8 mouse cellular contexts compared by ENCODE assay signal in genomic region chr3:142529597-142529996, GRCm38 (mm10). TPM values are rescaled to one million over a fixed set of nuclear protein-coding genes. Genes with fewer than 3 reads are reported as not detected.
DNase-seq lines count a peak whose midpoint lies in the region; ATAC-seq lines count a peak whose summit lies in the region.

No protein-coding gene starts in this region.

- no peaks in the 10 kb centered on the region for H3K36me3 ChIP-seq in heart, embryonic 16.5 days (ENCODE audit: control insufficient read depth, insufficient read depth)
- no peaks in the 10 kb centered on the region for H3K36me3 ChIP-seq in hindbrain, embryonic 15.5 days
- no peaks in the 10 kb centered on the region for H3K36me3 ChIP-seq in midbrain, embryonic 11.5 days (ENCODE audit: control insufficient read depth, insufficient read depth, low read length)

- 0 out of 2 replicates have a peak overlapping the region, but pooled peaks have one; percentile 4 for H3K27ac ChIP-seq in heart, embryonic 16.5 days (ENCODE audit: low read length)
- peak overlapping the region; percentile 57 for H3K27ac ChIP-seq in brown adipose tissue, adult 24 weeks (replicated peaks; ENCODE audit: low read depth, low read length)
- H3K27ac ChIP-seq in hindbrain, embryonic 15.5 days (replicated peaks) = 0 out of 2 replicates have a peak overlapping the region, but pooled peaks have one; percentile 3
- H3K27ac ChIP-seq in midbrain, embryonic 11.5 days (ENCODE audit: low read depth, low read length) = no peak overlapping the region

- peak overlapping the region; percentile 93 for H3K4me2 ChIP-seq in heart, embryonic 16.5 days (ENCODE audit: low read depth, low read length)
- H3K4me2 ChIP-seq in hindbrain, embryonic 15.5 days = peak overlapping the region; percentile 84
- H3K4me2 ChIP-seq in midbrain, embryonic 11.5 days = peak overlapping the region; percentile 90; the same call in 1 of the 2 replicates

- H3K4me3 ChIP-seq in heart, embryonic 16.5 days (ENCODE audit: low read length) = peak overlapping the region; percentile 81
- peak overlapping the region; percentile 70 for H3K4me3 ChIP-seq in brown adipose tissue, adult 24 weeks (ENCODE audit: insufficient read depth, low read depth, low read length)
- peak overlapping the region; percentile 47 for H3K4me3 ChIP-seq in hindbrain, embryonic 15.5 days
- no peak overlapping the region; the same call in 1 of the 2 replicates for H3K4me3 ChIP-seq in midbrain, embryonic 11.5 days (ENCODE audit: low read depth, low read length)

- ATAC-seq in heart, embryonic 16.5 days (replicated peaks; ENCODE audit: extremely low read depth, insufficient read depth, low FRiP score) = no peak
- no peak for ATAC-seq in hindbrain, embryonic 15.5 days (ENCODE audit: low FRiP score, low read depth)
- no peak for ATAC-seq in midbrain, embryonic 11.5 days (ENCODE audit: low FRiP score)

- H3K9ac ChIP-seq in heart, embryonic 16.5 days (ENCODE audit: low read length) = peak overlapping the region; percentile 78
- H3K9ac ChIP-seq in hindbrain, embryonic 15.5 days = peak overlapping the region; percentile 38
- H3K9ac ChIP-seq in midbrain, embryonic 11.5 days (ENCODE audit: low read length) = no peak overlapping the region

- H3K4me1 ChIP-seq in heart, embryonic 16.5 days (ENCODE audit: control insufficient read depth, insufficient read depth, low read length) = no peaks in the 10 kb centered on the region
- peaks cover 10% of the 10 kb centered on the region; the same call in 1 of the 2 replicates for H3K4me1 ChIP-seq in brown adipose tissue, adult 24 weeks (ENCODE audit: control insufficient read depth, insufficient read depth, insufficient read length, low read length)
- H3K4me1 ChIP-seq in hindbrain, embryonic 15.5 days (replicated peaks) = no peaks in the 10 kb centered on the region; the same call in 1 of the 2 replicates
- 0 out of 2 replicates have a peak, but pooled peaks cover 4% of the 10 kb centered on the region for H3K4me1 ChIP-seq in midbrain, embryonic 11.5 days (ENCODE audit: control insufficient read depth, insufficient read depth, low read length)

- no peak for DNase-seq in heart, adult 8-10 months (ENCODE audit: low spot score)
- no peak for DNase-seq in midbrain, embryonic 11.5 days (ENCODE audit: low spot score, missing footprints)
- DNase-seq in MN1 (ENCODE audit: low spot score) = no peak
- DNase-seq in layer of hippocampus, adult 9-10 months (ENCODE audit: low spot score) = no peak
- DNase-seq in right cerebral cortex, adult 18-20 months = no peak

- WGBS in heart, embryonic 16.5 days = 43% methylated on average over 2 of the region's 2 CpGs
- 61% methylated on average over 2 of the region's 2 CpGs for WGBS in hindbrain, embryonic 15.5 days
- 72% methylated on average over 2 of the region's 2 CpGs for WGBS in midbrain, embryonic 11.5 days

- H3K27me3 ChIP-seq in heart, embryonic 16.5 days (ENCODE audit: control insufficient read depth, insufficient read depth, low read length) = no peaks in the 10 kb centered on the region
- peaks cover 9% of the 10 kb centered on the region for H3K27me3 ChIP-seq in hindbrain, embryonic 15.5 days
- H3K27me3 ChIP-seq in midbrain, embryonic 11.5 days (ENCODE audit: control insufficient read depth, insufficient read depth, low read length) = no peaks in the 10 kb centered on the region

- H3K9me3 ChIP-seq in heart, embryonic 16.5 days (replicated peaks; ENCODE audit: control insufficient read depth, low read length) = no peaks in the 10 kb centered on the region
- H3K9me3 ChIP-seq in hindbrain, embryonic 15.5 days = no peaks in the 10 kb centered on the region
- H3K9me3 ChIP-seq in midbrain, embryonic 11.5 days (ENCODE audit: control insufficient read depth, low read length) = no peaks in the 10 kb centered on the region

RNA-seq across cellular contexts. Expression of gene Gbp7, which starts 0.5 kb away (rescaled TPM):
- polyA plus RNA-seq in heart, embryonic 16.5 days (2015; fragmentation: Nextera tagmentation; extraction: Ambion mirVana) = 4.5 and 7.2 TPM in 2 replicates
- total RNA-seq in heart, adult 8-10 months (2022) = 1 to 10 TPM; 6.2 to 8.1 (median 7.3) TPM
- 6.1 and 8.6 TPM in 2 replicates for polyA plus RNA-seq in brown adipose tissue, adult 24 weeks (2012; ENCODE audit: insufficient read depth, insufficient read length, missing spikeins)
- polyA plus RNA-seq in hindbrain, embryonic 15.5 days (2015; fragmentation: Nextera tagmentation; extraction: Ambion mirVana) = 2.2 and 2.7 TPM in 2 replicates
- polyA plus RNA-seq in midbrain, embryonic 11.5 days (2014; fragmentation: Nextera tagmentation; extraction: Ambion mirVana) = 1.7 and 1.9 TPM in 2 replicates

RNA-seq across cellular contexts. Expression of gene Gbp3, which starts 30.2 kb away (rescaled TPM):
- 2.9 and 4.3 TPM in 2 replicates for polyA plus RNA-seq in heart, embryonic 16.5 days (2015; fragmentation: Nextera tagmentation; extraction: Ambion mirVana)
- total RNA-seq in heart, adult 8-10 months (2022) = 10 to 100 TPM in 1 of 4 experiments, 1 to 10 TPM in 3; 8.1 to 10.6 (median 8.9) TPM
- 9.6 and 19.2 TPM in 2 replicates for polyA plus RNA-seq in brown adipose tissue, adult 24 weeks (2012; ENCODE audit: insufficient read depth, insufficient read length, missing spikeins)
- 1.4 and 1.9 TPM in 2 replicates for polyA plus RNA-seq in hindbrain, embryonic 15.5 days (2015; fragmentation: Nextera tagmentation; extraction: Ambion mirVana)
- 0.46 and 0.65 TPM in 2 replicates for polyA plus RNA-seq in midbrain, embryonic 11.5 days (2014; fragmentation: Nextera tagmentation; extraction: Ambion mirVana)

RNA-seq across cellular contexts. Expression of gene Gbp5, which starts 35.8 kb away (rescaled TPM):
- polyA plus RNA-seq in heart, embryonic 16.5 days (2015; fragmentation: Nextera tagmentation; extraction: Ambion mirVana) = 0.19 and 0.21 TPM in 2 replicates
- 1 to 10 TPM; 6.6 to 8.4 (median 7.6) TPM for total RNA-seq in heart, adult 8-10 months (2022)
- polyA plus RNA-seq in brown adipose tissue, adult 24 weeks (2012; ENCODE audit: insufficient read depth, insufficient read length, missing spikeins) = 3.0 and 4.7 TPM in 2 replicates
- 0.18 and 0.28 TPM in 2 replicates for polyA plus RNA-seq in hindbrain, embryonic 15.5 days (2015; fragmentation: Nextera tagmentation; extraction: Ambion mirVana)
- not detected in 2 replicates for polyA plus RNA-seq in midbrain, embryonic 11.5 days (2014; fragmentation: Nextera tagmentation; extraction: Ambion mirVana)
